ENCODE assay signal across 8 mouse cellular contexts in the genomic region with DNA sequence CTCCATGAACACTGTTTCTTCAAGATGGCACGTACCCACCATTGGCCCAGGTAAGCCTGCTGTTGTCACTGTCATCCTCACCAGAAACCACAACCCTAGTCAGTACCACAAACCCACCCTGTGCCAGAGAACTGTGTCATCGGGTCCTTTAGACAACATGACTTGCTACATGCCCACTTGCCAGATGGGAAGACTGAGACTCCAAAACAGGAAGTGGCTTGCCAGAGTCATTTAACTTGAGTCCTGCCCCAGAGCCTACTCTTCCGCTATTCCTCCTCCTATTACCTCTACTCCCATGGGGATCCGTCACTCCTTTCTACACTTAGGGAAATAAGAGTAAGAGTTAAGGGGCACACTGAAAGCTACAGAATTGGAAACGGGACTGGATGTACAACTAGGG. TPM values are rescaled to one million over a fixed set of nuclear protein-coding genes. Genes with fewer than 3 reads are reported as not detected.
DNase-seq lines count a peak whose midpoint lies in the region; ATAC-seq lines count a peak whose summit lies in the region.

No protein-coding gene starts in this region.

- H3K27ac ChIP-seq in heart, embryonic 15.5 days: peak overlapping the region; percentile 98
- H3K27ac ChIP-seq in embryonic facial prominence, embryonic 10.5 days (replicated peaks): peak overlapping the region; percentile 93
- peak overlapping the region; percentile 92 for H3K27ac ChIP-seq in hindbrain, embryonic 14.5 days
- peak overlapping the region; percentile 97 for H3K27ac ChIP-seq in midbrain, embryonic 14.5 days (replicated peaks; ENCODE audit: low read depth, low read length)

- DNase-seq in heart, adult 18-20 months: no peak
- DNase-seq in embryonic facial prominence, embryonic 10.5 days (ENCODE audit: low spot score): no peak
- no peak for DNase-seq in hindbrain, embryonic 14.5 days (ENCODE audit: low spot score)
- no peak for DNase-seq in midbrain, embryonic 14.5 days
- DNase-seq in left cerebral cortex, postnatal 10 days (ENCODE audit: extremely low spot score in 1 of 2, low spot score in 2 of 2): no peak
- DNase-seq in retina, embryonic 14.5 days (ENCODE audit: low spot score): no peak
- DNase-seq in T-cell, adult 2 months (ENCODE audit: low spot score): no peak

- H3K4me1 ChIP-seq in heart, embryonic 15.5 days (replicated peaks): peaks cover 89% of the 10 kb centered on the region
- H3K4me1 ChIP-seq in embryonic facial prominence, embryonic 10.5 days: peaks cover 82% of the 10 kb centered on the region
- H3K4me1 ChIP-seq in hindbrain, embryonic 14.5 days (replicated peaks; ENCODE audit: control insufficient read depth, insufficient read depth, low read length): peaks cover 68% of the 10 kb centered on the region
- H3K4me1 ChIP-seq in midbrain, embryonic 14.5 days (ENCODE audit: control insufficient read depth, insufficient read depth, low read length): peaks cover 70% of the 10 kb centered on the region

- WGBS in heart, embryonic 15.5 days: 66% methylated on average over 5 of the region's 5 CpGs
- WGBS in embryonic facial prominence, embryonic 10.5 days: 87% methylated on average over 5 of the region's 5 CpGs
- WGBS in hindbrain, embryonic 14.5 days: 77% methylated on average over 5 of the region's 5 CpGs
- 89% methylated on average over 5 of the region's 5 CpGs for WGBS in midbrain, embryonic 14.5 days

- H3K9ac ChIP-seq in heart, embryonic 15.5 days: peak overlapping the region; percentile 47
- no peak overlapping the region for H3K9ac ChIP-seq in hindbrain, embryonic 14.5 days
- no peak overlapping the region for H3K9ac ChIP-seq in midbrain, embryonic 14.5 days (replicated peaks; ENCODE audit: low read length)

- no peaks in the 10 kb centered on the region for H3K9me3 ChIP-seq in heart, embryonic 15.5 days (replicated peaks)
- H3K9me3 ChIP-seq in embryonic facial prominence, embryonic 10.5 days: no peaks in the 10 kb centered on the region
- no peaks in the 10 kb centered on the region for H3K9me3 ChIP-seq in hindbrain, embryonic 14.5 days (ENCODE audit: control insufficient read depth, low read length)
- H3K9me3 ChIP-seq in midbrain, embryonic 14.5 days (ENCODE audit: control insufficient read depth, low read length): no peaks in the 10 kb centered on the region

- H3K4me2 ChIP-seq in heart, embryonic 15.5 days: peak overlapping the region; percentile 66
- peak overlapping the region; percentile 44; the same call in 1 of the 2 replicates for H3K4me2 ChIP-seq in hindbrain, embryonic 14.5 days (replicated peaks)
- H3K4me2 ChIP-seq in midbrain, embryonic 14.5 days (ENCODE audit: low read length): peak overlapping the region; percentile 50; the same call in 1 of the 2 replicates

- intact Hi-C loops in left cerebral cortex, postnatal 10 days (cut with DNase I): loop anchor here (5.0 kb wide), 1 partner anchor 38 kb away; a partner anchor contains a TSS

- no peak for ATAC-seq in heart, embryonic 15.5 days (replicated peaks; ENCODE audit: insufficient number of reproducible peaks, insufficient read depth, low FRiP score, low read depth)
- no peak for ATAC-seq in hindbrain, embryonic 14.5 days (ENCODE audit: low FRiP score)
- ATAC-seq in midbrain, embryonic 14.5 days (ENCODE audit: low FRiP score, low TSS enrichment): no peak

- H3K36me3 ChIP-seq in heart, embryonic 15.5 days: no peaks in the 10 kb centered on the region
- H3K36me3 ChIP-seq in embryonic facial prominence, embryonic 10.5 days (replicated peaks): peaks cover 7% of the 10 kb centered on the region; the same call in 1 of the 2 replicates
- H3K36me3 ChIP-seq in hindbrain, embryonic 14.5 days (replicated peaks; ENCODE audit: control insufficient read depth, insufficient read depth): no peaks in the 10 kb centered on the region
- H3K36me3 ChIP-seq in midbrain, embryonic 14.5 days (ENCODE audit: control insufficient read depth, insufficient read depth, low read length): no peaks in the 10 kb centered on the region

- no peaks in the 10 kb centered on the region for H3K27me3 ChIP-seq in heart, embryonic 15.5 days
- no peaks in the 10 kb centered on the region for H3K27me3 ChIP-seq in embryonic facial prominence, embryonic 10.5 days (replicated peaks; ENCODE audit: low read depth, poor library complexity, severe bottlenecking)
- H3K27me3 ChIP-seq in hindbrain, embryonic 14.5 days (ENCODE audit: control insufficient read depth, insufficient read depth, low read length): no peaks in the 10 kb centered on the region
- no peaks in the 10 kb centered on the region for H3K27me3 ChIP-seq in midbrain, embryonic 14.5 days (ENCODE audit: control insufficient read depth, insufficient read depth, low read length)

- peak overlapping the region; percentile 41 for H3K4me3 ChIP-seq in heart, embryonic 15.5 days
- no peak overlapping the region for H3K4me3 ChIP-seq in embryonic facial prominence, embryonic 10.5 days
- H3K4me3 ChIP-seq in hindbrain, embryonic 14.5 days (replicated peaks; ENCODE audit: low read length): no peak overlapping the region
- no peak overlapping the region for H3K4me3 ChIP-seq in midbrain, embryonic 14.5 days (replicated peaks; ENCODE audit: low read depth, low read length)

RNA-seq across cellular contexts. Expression of a gene that starts 39.4 kb away (rescaled TPM):
- polyA plus RNA-seq in heart, embryonic 15.5 days (2015; fragmentation: Nextera tagmentation; extraction: Ambion mirVana): 14.9 and 22.2 TPM in 2 replicates
- total RNA-seq in heart, adult 18-20 months (2021): 10 to 100 TPM; 65.9 to 68.9 TPM
- 19.2 and 19.8 TPM in 2 replicates for polyA plus RNA-seq in embryonic facial prominence, embryonic 10.5 days (2016; fragmentation: Nextera tagmentation; extraction: Ambion mirVana)
- 26.0 and 27.4 TPM in 2 replicates for polyA plus RNA-seq in hindbrain, embryonic 14.5 days (2014; fragmentation: Nextera tagmentation; extraction: Ambion mirVana)
- polyA plus RNA-seq in midbrain, embryonic 14.5 days (2014; fragmentation: Nextera tagmentation; extraction: Ambion mirVana): 23.7 and 24.0 TPM in 2 replicates
- 100 to 1,000 TPM; 131 to 146 TPM for total RNA-seq in left cerebral cortex, postnatal 10 days (2021)
